Mouse (Mus musculus): ENCODE results near the gene Ms4a6c.
"Not testable (repeated sequence)": the region's sequence is repeated elsewhere in the genome, so short reads cannot be mapped to it uniquely, and the experiment has no call there.

- TF ChIP-seq CTCF (IDR thresholded peaks at IDR 0.05; ENCODE audit: low read depth); EP300 (optimal IDR thresholded peaks at IDR 0.05): not testable (repeated sequence)
These were observed 805 bp upstream of the Ms4a6c start for GRCm38 (mm10) chr19:11468361-11468760.
